Mouse (Mus musculus) cerebellum, adult 11-12 months (tissue): ENCODE measurements around the gene Gm18596.

Experiments
- DNase-seq: peaks from one replicate; pipeline ENCODE4 v3.0.0; 2022

Gene Gm18596

GRCm38 (mm10) chr10:77709831-77710230 lies 32.6 kb downstream of the Gm18596 start:
- DNase-seq, result no peak

GRCm38 (mm10) chr10:77706326-77706725 lies 36.1 kb downstream of the Gm18596 start, which contains the start of gene Gm10272:
Gene Gm10272 (plus strand): TSS chr10:77706626.
- no peak for DNase-seq

- no peak for DNase-seq
These were observed 45.3 kb downstream of the Gm18596 start, which contains the start of gene Gm9508 for GRCm38 (mm10) chr10:77697133-77697532. Gene Gm9508 (minus strand): TSS chr10:77697233.
